Mouse (Mus musculus): ENCODE measurements around the gene Gnat3. TPM values are rescaled to one million over a fixed set of nuclear protein-coding genes. Genes with fewer than 3 reads are reported as not detected.

Gnat3 gene
- polyA plus RNA-seq, 1 experiment: not detected

DNA sequence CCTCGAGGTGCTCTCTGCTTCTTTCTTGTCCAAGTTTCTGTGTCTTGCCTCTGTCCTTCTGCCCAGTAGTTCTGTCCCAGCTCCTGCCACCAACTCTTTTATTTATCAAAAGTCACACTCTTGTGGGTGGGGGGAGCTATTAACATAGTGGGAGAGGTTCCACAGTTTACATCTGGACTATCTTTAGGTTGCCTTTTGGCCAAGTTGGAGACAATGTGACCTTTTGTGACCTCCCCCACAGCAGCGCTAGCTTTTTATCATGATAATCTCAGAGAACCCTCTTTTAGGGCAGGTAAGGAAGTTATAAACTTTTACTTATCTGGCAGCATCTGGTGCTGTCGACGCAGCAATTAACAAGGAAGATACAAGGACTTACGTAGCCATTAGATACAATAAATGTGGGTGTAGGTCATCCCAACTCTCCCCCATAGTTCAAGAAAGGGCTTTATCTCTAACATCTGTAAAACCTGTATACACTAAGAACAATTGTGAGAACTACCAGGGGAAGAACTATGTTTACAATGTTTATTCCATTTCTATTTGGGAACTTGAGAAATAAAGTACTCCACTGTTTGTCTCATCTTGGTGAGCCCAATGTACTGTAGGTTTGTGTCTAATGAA lies 18.3 kb downstream of the Gnat3 start:
- no peaks in the 10 kb centered on the region for H3K36me3 ChIP-seq (ENCODE audit: control insufficient read depth, insufficient read depth, low read length, poor library complexity, severe bottlenecking)
- TF ChIP-seq EP300 (IDR thresholded peaks at IDR 0.05; ENCODE audit: insufficient read depth, low read depth, low read length): no peak
- TF ChIP-seq POLR2A (IDR thresholded peaks at IDR 0.05; ENCODE audit: insufficient read depth, low read length): no peak
- no peak for TF ChIP-seq CTCF (IDR thresholded peaks at IDR 0.05; ENCODE audit: low read depth, low read length)
- H3K4me1 ChIP-seq (ENCODE audit: control insufficient read depth, insufficient read depth, low read length): no peaks in the 10 kb centered on the region
- no peak overlapping the region for H3K27ac ChIP-seq (ENCODE audit: insufficient read depth, low read length)
- H3K4me3 ChIP-seq (ENCODE audit: low read depth, low read length): no peak overlapping the region
- peaks cover 10% of the 10 kb centered on the region; the same call in 1 of the 2 replicates for H3K9me3 ChIP-seq (replicated peaks; ENCODE audit: control insufficient read depth, insufficient read depth, low read length, poor library complexity, severe bottlenecking)
- no peaks in the 10 kb centered on the region for H3K27me3 ChIP-seq (ENCODE audit: control insufficient read depth, insufficient read depth, low read length, poor library complexity, severe bottlenecking)
- H3K9ac ChIP-seq (ENCODE audit: low read depth, poor library complexity, severe bottlenecking): no peak overlapping the region

DNA sequence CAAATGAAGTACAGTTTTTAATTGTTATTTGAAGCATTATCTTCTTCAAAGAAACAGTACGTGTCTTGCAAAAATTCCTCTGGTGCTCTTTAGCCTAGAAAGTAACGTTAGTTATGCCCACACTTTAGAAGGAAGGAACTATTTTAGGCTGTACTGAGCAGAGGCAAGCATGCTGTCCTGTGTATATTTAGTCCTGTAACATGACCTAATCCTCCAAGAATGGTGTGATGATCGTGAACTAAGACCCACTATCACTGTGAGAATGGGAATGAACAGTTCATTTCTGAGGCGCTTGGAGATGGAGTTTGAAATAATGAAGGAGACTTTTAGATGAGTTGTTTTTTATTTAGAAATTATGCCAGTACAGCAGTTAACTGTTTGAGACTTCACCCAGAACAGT lies 20.4 kb downstream of the Gnat3 start:
- no peak for TF ChIP-seq EP300 (IDR thresholded peaks at IDR 0.05; ENCODE audit: insufficient read depth, low read depth, low read length)
- no peak for TF ChIP-seq POLR2A (IDR thresholded peaks at IDR 0.05; ENCODE audit: insufficient read depth, low read length)
- TF ChIP-seq CTCF (IDR thresholded peaks at IDR 0.05; ENCODE audit: low read depth, low read length): no peak
- no peaks in the 10 kb centered on the region for H3K36me3 ChIP-seq (ENCODE audit: control insufficient read depth, insufficient read depth, low read length, poor library complexity, severe bottlenecking)
- no peak overlapping the region for H3K4me3 ChIP-seq (ENCODE audit: low read depth, low read length)
- H3K27me3 ChIP-seq (ENCODE audit: control insufficient read depth, insufficient read depth, low read length, poor library complexity, severe bottlenecking): no peaks in the 10 kb centered on the region
- H3K9me3 ChIP-seq (replicated peaks; ENCODE audit: control insufficient read depth, insufficient read depth, low read length, poor library complexity, severe bottlenecking): peaks cover 10% of the 10 kb centered on the region; the same call in 1 of the 2 replicates
- H3K4me1 ChIP-seq (ENCODE audit: control insufficient read depth, insufficient read depth, low read length): no peaks in the 10 kb centered on the region
- no peak overlapping the region for H3K9ac ChIP-seq (ENCODE audit: low read depth, poor library complexity, severe bottlenecking)
- H3K27ac ChIP-seq (ENCODE audit: insufficient read depth, low read length): no peak overlapping the region

DNA sequence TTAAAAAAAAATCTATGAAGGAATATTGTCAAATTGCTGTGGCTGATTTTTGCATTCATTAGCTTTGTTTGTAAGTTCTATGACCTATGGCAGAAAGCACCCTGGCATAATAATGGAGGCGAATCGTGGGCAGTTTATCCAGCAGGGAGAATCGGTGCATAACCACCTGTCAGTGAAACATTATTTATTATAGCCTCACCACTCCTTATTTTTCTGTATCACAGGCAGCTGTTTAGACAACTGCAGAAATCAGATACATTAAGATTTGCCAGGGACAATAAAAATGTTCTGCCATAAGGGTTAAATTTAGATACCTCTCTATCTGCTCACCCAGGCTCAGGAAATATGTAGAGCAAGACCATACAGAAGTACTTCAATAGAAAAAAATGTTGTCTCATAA lies 22.2 kb downstream of the Gnat3 start:
- Histone ChIP-seq H3K27ac (ENCODE audit: insufficient read depth, low read length) (no peak overlapping the region), H3K36me3 (ENCODE audit: control insufficient read depth, insufficient read depth, low read length, poor library complexity, severe bottlenecking) (no peaks in the 10 kb centered on the region), H3K27me3 (ENCODE audit: control insufficient read depth, insufficient read depth, low read length, poor library complexity, severe bottlenecking) (no peaks in the 10 kb centered on the region), H3K9ac (ENCODE audit: low read depth, poor library complexity, severe bottlenecking) (no peak overlapping the region), H3K4me3 (ENCODE audit: low read depth, low read length) (no peak overlapping the region), H3K4me1 (ENCODE audit: control insufficient read depth, insufficient read depth, low read length) (no peaks in the 10 kb centered on the region), H3K9me3 (replicated peaks; ENCODE audit: control insufficient read depth, insufficient read depth, low read length, poor library complexity, severe bottlenecking) (peaks cover 5% of the 10 kb centered on the region; the same call in 1 of the 2 replicates)
- TF ChIP-seq CTCF (IDR thresholded peaks at IDR 0.05; ENCODE audit: low read depth, low read length): no peak
- TF ChIP-seq EP300 (IDR thresholded peaks at IDR 0.05; ENCODE audit: insufficient read depth, low read depth, low read length): no peak
- no peak for TF ChIP-seq POLR2A (IDR thresholded peaks at IDR 0.05; ENCODE audit: insufficient read depth, low read length)

GRCm38 (mm10) chr5:17986611-17987010 lies 24.3 kb downstream of the Gnat3 start:
- Histone ChIP-seq H3K36me3 (ENCODE audit: control insufficient read depth, insufficient read depth, low read length, poor library complexity, severe bottlenecking) (no peaks in the 10 kb centered on the region), H3K4me3 (ENCODE audit: low read depth, low read length) (no peak overlapping the region), H3K4me1 (ENCODE audit: control insufficient read depth, insufficient read depth, low read length) (no peaks in the 10 kb centered on the region), H3K27ac (ENCODE audit: insufficient read depth, low read length) (no peak overlapping the region), H3K27me3 (ENCODE audit: control insufficient read depth, insufficient read depth, low read length, poor library complexity, severe bottlenecking) (no peaks in the 10 kb centered on the region), H3K9me3 (replicated peaks; ENCODE audit: control insufficient read depth, insufficient read depth, low read length, poor library complexity, severe bottlenecking) (no peaks in the 10 kb centered on the region), H3K9ac (ENCODE audit: low read depth, poor library complexity, severe bottlenecking) (no peak overlapping the region)
- TF ChIP-seq CTCF (IDR thresholded peaks at IDR 0.05; ENCODE audit: low read depth, low read length): no peak
- no peak for TF ChIP-seq EP300 (IDR thresholded peaks at IDR 0.05; ENCODE audit: insufficient read depth, low read depth, low read length)
- TF ChIP-seq POLR2A (IDR thresholded peaks at IDR 0.05; ENCODE audit: insufficient read depth, low read length): no peak

DNA sequence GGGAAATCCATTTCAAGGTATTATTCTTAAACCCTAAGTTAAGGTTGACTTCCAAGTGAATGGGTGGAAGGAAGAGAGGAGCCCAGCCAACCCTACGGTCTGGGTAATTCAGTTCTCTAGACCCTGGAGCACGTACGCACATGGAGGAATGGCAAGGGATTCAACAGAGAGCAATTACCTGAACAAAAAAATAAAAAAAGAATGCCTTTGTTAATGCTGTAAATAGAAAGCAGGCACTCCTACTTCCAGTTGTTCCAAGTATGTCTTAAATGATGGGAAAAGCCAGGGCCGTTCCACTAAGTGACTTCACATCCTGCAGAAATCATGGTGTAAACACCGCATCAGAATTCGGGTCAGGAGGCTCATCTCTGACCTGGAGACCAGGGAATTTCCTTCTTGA lies 28.3 kb downstream of the Gnat3 start:
- Histone ChIP-seq H3K9ac (ENCODE audit: low read depth, poor library complexity, severe bottlenecking) (no peak overlapping the region), H3K9me3 (replicated peaks; ENCODE audit: control insufficient read depth, insufficient read depth, low read length, poor library complexity, severe bottlenecking) (no peaks in the 10 kb centered on the region), H3K4me3 (ENCODE audit: low read depth, low read length) (no peak overlapping the region), H3K27me3 (ENCODE audit: control insufficient read depth, insufficient read depth, low read length, poor library complexity, severe bottlenecking) (no peaks in the 10 kb centered on the region), H3K27ac (ENCODE audit: insufficient read depth, low read length) (no peak overlapping the region), H3K4me1 (ENCODE audit: control insufficient read depth, insufficient read depth, low read length) (no peaks in the 10 kb centered on the region), H3K36me3 (ENCODE audit: control insufficient read depth, insufficient read depth, low read length, poor library complexity, severe bottlenecking) (no peaks in the 10 kb centered on the region)
- TF ChIP-seq POLR2A (IDR thresholded peaks at IDR 0.05; ENCODE audit: insufficient read depth, low read length): no peak
- TF ChIP-seq EP300 (IDR thresholded peaks at IDR 0.05; ENCODE audit: insufficient read depth, low read depth, low read length): no peak
- no peak for TF ChIP-seq CTCF (IDR thresholded peaks at IDR 0.05; ENCODE audit: low read depth, low read length)

GRCm38 (mm10) chr5:17999570-17999969 lies 37.2 kb downstream of the Gnat3 start:
- no peaks in the 10 kb centered on the region for H3K4me1 ChIP-seq (ENCODE audit: control insufficient read depth, insufficient read depth, low read length)
- TF ChIP-seq CTCF (IDR thresholded peaks at IDR 0.05; ENCODE audit: low read depth, low read length): no peak
- TF ChIP-seq EP300 (IDR thresholded peaks at IDR 0.05; ENCODE audit: insufficient read depth, low read depth, low read length): no peak
- TF ChIP-seq POLR2A (IDR thresholded peaks at IDR 0.05; ENCODE audit: insufficient read depth, low read length): no peak
- H3K9ac ChIP-seq (ENCODE audit: low read depth, poor library complexity, severe bottlenecking): no peak overlapping the region
- no peak overlapping the region for H3K27ac ChIP-seq (ENCODE audit: insufficient read depth, low read length)
- H3K4me3 ChIP-seq (ENCODE audit: low read depth, low read length): no peak overlapping the region
- no peaks in the 10 kb centered on the region for H3K27me3 ChIP-seq (ENCODE audit: control insufficient read depth, insufficient read depth, low read length, poor library complexity, severe bottlenecking)
- no peaks in the 10 kb centered on the region for H3K36me3 ChIP-seq (ENCODE audit: control insufficient read depth, insufficient read depth, low read length, poor library complexity, severe bottlenecking)
- no peaks in the 10 kb centered on the region for H3K9me3 ChIP-seq (replicated peaks; ENCODE audit: control insufficient read depth, insufficient read depth, low read length, poor library complexity, severe bottlenecking)

All from ES-Bruce4 (cell line).